Mouse (Mus musculus): ENCODE measurements around the gene Farsa. TPM values are rescaled to one million over a fixed set of nuclear protein-coding genes. Genes with fewer than 3 reads are reported as not detected.

Gene Farsa
- polyA plus RNA-seq (2012; rRNA removed), result 35.1 TPM in 2 replicates

GRCm38 (mm10) chr8:84856864-84857441 lies at the start of gene Farsa:
Gene Farsa, plus strand, starts transcription at chr8:84856989.

GRCm38 (mm10) chr8:84822723-84823122 lies 34.1 kb upstream of the Farsa start, which contains the start of gene Dand5:
Gene Dand5, minus strand, starts transcription at chr8:84822823.

GRCm38 (mm10) chr8:84831490-84831889 lies 25.3 kb upstream of the Farsa start, which contains the start of gene Gadd45gip1:
Gene Gadd45gip1, plus strand, starts transcription at chr8:84831522.

GRCm38 (mm10) chr8:84840248-84840999 lies 16.4 kb upstream of the Farsa start, which contains the start of gene Rad23a:
Gene Rad23a, minus strand, starts transcription at chr8:84840665.

GRCm38 (mm10) chr8:84846722-84847572 lies 9.8 kb upstream of the Farsa start, which contains the start of gene Calr:
Gene Calr, minus strand, starts transcription at chr8:84846934.

GRCm38 (mm10) chr8:84871376-84872308 lies 14.9 kb downstream of the Farsa start, which contains the start of gene Syce2:
Gene Syce2, plus strand, starts transcription at chr8:84872111.

GRCm38 (mm10) chr8:84893709-84894134 lies 36.9 kb downstream of the Farsa start, which contains the start of gene Gcdh:
Gene Gcdh, minus strand, starts transcription at chr8:84893921.

GRCm38 (mm10) chr8:84901752-84902151 lies 45.0 kb downstream of the Farsa start, which contains the start of gene Klf1:
Gene Klf1, plus strand, starts transcription at chr8:84901928.

GRCm38 (mm10) chr8:84908421-84909161 lies 51.8 kb downstream of the Farsa start, which contains the start of gene Dnase2a:
Gene Dnase2a, plus strand, starts transcription at chr8:84908560.

Other genes with a start within 250 kb of the Farsa start
- 43.1 and 48.5 TPM in 2 replicates for gene Ier2, start 194.1 kb upstream of the Farsa start, polyA plus RNA-seq (2012; rRNA removed)
- gene Trmt1, start 170.7 kb upstream of the Farsa start, polyA plus RNA-seq (2012; rRNA removed), result 99.2 and 132 TPM in 2 replicates
- 118 and 128 TPM in 2 replicates for gene Nacc1, start 169.1 kb upstream of the Farsa start, polyA plus RNA-seq (2012; rRNA removed)
- 8.4 and 9.0 TPM in 2 replicates for gene Lyl1, start 155.5 kb upstream of the Farsa start, polyA plus RNA-seq (2012; rRNA removed)
- gene G430095P16Rik, start 134.0 kb upstream of the Farsa start, polyA plus RNA-seq (2012; rRNA removed), result 0.29 and 0.59 TPM in 2 replicates
- 42.4 and 55.8 TPM in 2 replicates for gene Nfix, start 56.6 kb upstream of the Farsa start, polyA plus RNA-seq (2012; rRNA removed)
- gene Dand5, start 34.2 kb upstream of the Farsa start, polyA plus RNA-seq (2012; rRNA removed), result 2.1 and 2.9 TPM in 2 replicates
- 40.4 and 47.3 TPM in 2 replicates for gene Gadd45gip1, start 25.5 kb upstream of the Farsa start, polyA plus RNA-seq (2012; rRNA removed)
- gene Rad23a, start 16.3 kb upstream of the Farsa start, polyA plus RNA-seq (2012; rRNA removed), result 58.2 and 66.6 TPM in 2 replicates
- 162 and 189 TPM in 2 replicates for gene Calr, start 10.1 kb upstream of the Farsa start, polyA plus RNA-seq (2012; rRNA removed)
- 1.3 and 1.9 TPM in 2 replicates for gene Syce2, start 15.1 kb downstream of the Farsa start, polyA plus RNA-seq (2012; rRNA removed)
- gene Gcdh, start 36.9 kb downstream of the Farsa start, polyA plus RNA-seq (2012; rRNA removed), result 130 and 142 TPM in 2 replicates
- 0.23 and 0.28 TPM in 2 replicates for gene Klf1, start 44.9 kb downstream of the Farsa start, polyA plus RNA-seq (2012; rRNA removed)
- gene Dnase2a, start 51.6 kb downstream of the Farsa start, polyA plus RNA-seq (2012; rRNA removed), result 13.5 and 17.0 TPM in 2 replicates
- 1.3 and 1.7 TPM in 2 replicates for gene Mast1, start 80.4 kb downstream of the Farsa start, polyA plus RNA-seq (2012; rRNA removed)
- 0.21 and 0.81 TPM in 2 replicates for gene Rtbdn, start 90.0 kb downstream of the Farsa start, polyA plus RNA-seq (2012; rRNA removed)
- gene Gm49661, start 112.4 kb downstream of the Farsa start, polyA plus RNA-seq (2012; rRNA removed), result not detected in 2 replicates
- gene Prdx2, start 112.6 kb downstream of the Farsa start, polyA plus RNA-seq (2012; rRNA removed), result 119 and 140 TPM in 2 replicates
- gene Rnaseh2a, start 112.8 kb downstream of the Farsa start, polyA plus RNA-seq (2012; rRNA removed), result 41.0 and 42.0 TPM in 2 replicates
- 231 and 249 TPM in 2 replicates for gene Junb, start 121.7 kb downstream of the Farsa start, polyA plus RNA-seq (2012; rRNA removed)
- gene Hook2, start 133.6 kb downstream of the Farsa start, polyA plus RNA-seq (2012; rRNA removed), result 43.2 and 50.0 TPM in 2 replicates
- gene Best2, start 157.5 kb downstream of the Farsa start, polyA plus RNA-seq (2012; rRNA removed), result 96.2 and 105 TPM in 2 replicates
- 110 TPM in 2 replicates for gene Asna1, start 168.3 kb downstream of the Farsa start, polyA plus RNA-seq (2012; rRNA removed)
- 108 and 150 TPM in 2 replicates for gene Trir, start 169.8 kb downstream of the Farsa start, polyA plus RNA-seq (2012; rRNA removed)
- 53.8 and 59.8 TPM in 2 replicates for gene Tnpo2, start 179.9 kb downstream of the Farsa start, polyA plus RNA-seq (2012; rRNA removed)
- gene Fbxw9, start 203.1 kb downstream of the Farsa start, polyA plus RNA-seq (2012; rRNA removed), result 59.9 and 71.0 TPM in 2 replicates
- 0.72 TPM in 1 of 2 replicates, not detected in the other for gene Gm5741, start 211.0 kb downstream of the Farsa start, polyA plus RNA-seq (2012; rRNA removed)
- 53.6 and 68.0 TPM in 2 replicates for gene Dhps, start 214.8 kb downstream of the Farsa start, polyA plus RNA-seq (2012; rRNA removed)
- 87.0 and 110 TPM in 2 replicates for gene Wdr83os, start 223.8 kb downstream of the Farsa start, polyA plus RNA-seq (2012; rRNA removed)
- 29.5 and 29.6 TPM in 2 replicates for gene Wdr83, start 224.3 kb downstream of the Farsa start, polyA plus RNA-seq (2012; rRNA removed)
- gene Man2b1, start 226.3 kb downstream of the Farsa start, polyA plus RNA-seq (2012; rRNA removed), result 70.9 and 73.4 TPM in 2 replicates